Mouse (Mus musculus) lung, adult 2 months (tissue): ENCODE results near the gene Sephs1. TPM values are rescaled to one million over a fixed set of nuclear protein-coding genes. Genes with fewer than 3 reads are reported as not detected.
"Not testable (repeated sequence)": the region's sequence is repeated elsewhere in the genome, so short reads cannot be mapped to it uniquely, and the experiment has no call there.

ENCODE experiments used
- DNase-seq: peaks from one replicate; pipeline ENCODE4 v3.0.0; 2022
- H3K4me1 ChIP-seq: fragments of 200-500 bp; 2 replicates; pipeline ENCODE4 v1.6.1; 2011; ENCODE audit warnings: low read length; ENCODE audit not compliant: control insufficient read depth, insufficient read depth
- H3K4me3 ChIP-seq: fragments of 200-500 bp; replicated peaks from 2 replicates; pipeline ENCODE3; 2011; ENCODE audit warnings: low read depth, mild to moderate bottlenecking, control low read depth, low read length; ENCODE audit errors: extremely low read depth
- CTCF ChIP-seq: fragments of 200-500 bp; IDR thresholded peaks from 2 replicates; pipeline ENCODE4 v1.5.1; 2011; ENCODE audit warnings: mild to moderate bottlenecking, low read length, control low read depth; ENCODE audit not compliant: insufficient read depth
- POLR2A ChIP-seq: fragments of 200-500 bp; IDR thresholded peaks from 2 replicates; pipeline ENCODE4 v1.6.1; 2011; ENCODE audit warnings: low read depth, mild to moderate bottlenecking, control low read depth, low read length, borderline replicate concordance; ENCODE audit errors: extremely low read depth
- WGBS: fragments of 180-500 bp; shearing (Covaris S2); methylation state at CpG from one replicate; pipeline ENCODE4 v1.1.7; 2018; 5-methylcytosine and 5-hydroxymethylcytosine counted together
- polyA plus RNA-seq: library from polyadenylated mRNA; depleted of rRNA; stranded (reverse); fragments of >200 nt; gene quantifications from 2 replicates; pipeline ENCODE4 v1.2.3, GENCODE M21; 2012

Sephs1 gene
- polyA plus RNA-seq, 1 experiment: 19.0 TPM

GRCm38 (mm10) chr2:4918860-4919739 lies 37.7 kb downstream of the Sephs1 start, which contains the start of gene Phyh:
TSS of gene Phyh (plus strand) at chr2:4919019.
- WGBS: 8% methylated on average over 35 of the region's 35 CpGs
- Histone ChIP-seq H3K4me3 (peak within 1 kb of the TSS; percentile 94), H3K4me1 (peaks cover 9% of the 10 kb centered on the region)
- peak; percentile 86 for DNase-seq
- TF ChIP-seq POLR2A (peak; percentile 72; the same call in 1 of the 2 replicates), CTCF (no peak)

GRCm38 (mm10) chr2:4921019-4921418 lies 39.7 kb downstream of the Sephs1 start:
- TF ChIP-seq POLR2A: no peak
- no peak for TF ChIP-seq CTCF
- DNase-seq: no peak
- H3K4me1 ChIP-seq: peaks cover 9% of the 10 kb centered on the region
- WGBS: 88% methylated on average over 5 of the region's 5 CpGs
- no peak overlapping the region for H3K4me3 ChIP-seq

GRCm38 (mm10) chr2:4922476-4923164 lies 41.3 kb downstream of the Sephs1 start:
- WGBS: 50% methylated on average over 7 of the region's 7 CpGs
- TF ChIP-seq CTCF (no peak), POLR2A (no peak)
- H3K4me3 ChIP-seq: no peak overlapping the region
- peaks cover 3% of the 10 kb centered on the region for H3K4me1 ChIP-seq
- DNase-seq: no peak

- DNase-seq: no peak
These were observed 46.0 kb downstream of the Sephs1 start for GRCm38 (mm10) chr2:4927391-4927790.

GRCm38 (mm10) chr2:4929230-4929629 lies 47.9 kb downstream of the Sephs1 start:
- no peak for TF ChIP-seq CTCF
- no peak for DNase-seq
- Histone ChIP-seq H3K4me1 (no peaks in the 10 kb centered on the region), H3K4me3 (no peak overlapping the region)
- 51% methylated on average over 2 of the region's 2 CpGs for WGBS

More at GRCm38 (mm10) chr2:4927391-4927790, 46.0 kb downstream of the Sephs1 start:
- H3K4me1 ChIP-seq: no peaks in the 10 kb centered on the region
- 88% methylated on average over 3 of the region's 3 CpGs for WGBS
- TF ChIP-seq POLR2A (no peak), CTCF (no peak)
- no peak overlapping the region for H3K4me3 ChIP-seq

- no peaks in the 10 kb centered on the region for H3K4me1 ChIP-seq
- H3K4me3 ChIP-seq: no peak overlapping the region
- no peak for TF ChIP-seq CTCF
- no peak for TF ChIP-seq POLR2A
- DNase-seq: no peak
- WGBS: 92% methylated on average over 9 of the region's 9 CpGs
These were observed 53.2 kb downstream of the Sephs1 start for GRCm38 (mm10) chr2:4934516-4934915.

GRCm38 (mm10) chr2:4937931-4938330 lies 56.6 kb downstream of the Sephs1 start:
- WGBS: 83% methylated on average over 7 of the region's 7 CpGs
- Histone ChIP-seq H3K4me1 (no peaks in the 10 kb centered on the region), H3K4me3 (no peak overlapping the region)
- TF ChIP-seq POLR2A: no peak
- TF ChIP-seq CTCF: no peak
- no peak for DNase-seq

GRCm38 (mm10) chr2:4940861-4941260 lies 59.5 kb downstream of the Sephs1 start:
- H3K4me1 ChIP-seq: no peaks in the 10 kb centered on the region
- DNase-seq: no peak
- TF ChIP-seq CTCF (no peak), POLR2A (no peak)
- H3K4me3 ChIP-seq: no peak overlapping the region
- WGBS: 86% methylated on average over 11 of the region's 11 CpGs

- 66% methylated on average over 5 of the region's 8 CpGs for WGBS
- DNase-seq, H3K4me1 ChIP-seq, H3K4me3 ChIP-seq: not testable (repeated sequence)
These were observed 68.3 kb downstream of the Sephs1 start for GRCm38 (mm10) chr2:4949691-4950090.

GRCm38 (mm10) chr2:4950986-4951385 lies 69.6 kb downstream of the Sephs1 start:
- DNase-seq: no peak
- 96% methylated on average over 2 of the region's 2 CpGs for WGBS
- H3K4me1 ChIP-seq: no peaks in the 10 kb centered on the region
- TF ChIP-seq POLR2A: no peak
- no peak for TF ChIP-seq CTCF
- no peak overlapping the region for H3K4me3 ChIP-seq
